Mouse (Mus musculus) lung, adult 2 months (tissue): ENCODE measurements at regions not wholly inside any gene's neighbourhood (a gene's known extent, or its start where the extent isn't known, plus 50 kb on each side); places are given as distances from the start of the nearest gene placed in this dataset.
"Not testable (repeated sequence)": the region's sequence is repeated elsewhere in the genome, so short reads cannot be mapped to it uniquely, and the experiment has no call there.

Experiments used
- DNase-seq: peaks from one replicate; pipeline ENCODE4 v3.0.0; 2022
- H3K4me1 ChIP-seq: fragments of 200-500 bp; 2 replicates; pipeline ENCODE4 v1.6.1; 2011; ENCODE audit warnings: low read length; ENCODE audit not compliant: control insufficient read depth, insufficient read depth
- H3K4me3 ChIP-seq: fragments of 200-500 bp; replicated peaks from 2 replicates; pipeline ENCODE3; 2011; ENCODE audit warnings: low read depth, mild to moderate bottlenecking, control low read depth, low read length; ENCODE audit errors: extremely low read depth
- CTCF ChIP-seq: fragments of 200-500 bp; IDR thresholded peaks from 2 replicates; pipeline ENCODE4 v1.5.1; 2011; ENCODE audit warnings: mild to moderate bottlenecking, low read length, control low read depth; ENCODE audit not compliant: insufficient read depth
- POLR2A ChIP-seq: fragments of 200-500 bp; IDR thresholded peaks from 2 replicates; pipeline ENCODE4 v1.6.1; 2011; ENCODE audit warnings: low read depth, mild to moderate bottlenecking, control low read depth, low read length, borderline replicate concordance; ENCODE audit errors: extremely low read depth
- WGBS: fragments of 180-500 bp; shearing (Covaris S2); methylation state at CpG from one replicate; pipeline ENCODE4 v1.1.7; 2018; 5-methylcytosine and 5-hydroxymethylcytosine counted together

- no peak overlapping the region for H3K4me3 ChIP-seq
- no peaks in the 10 kb centered on the region for H3K4me1 ChIP-seq
- 71% methylated on average over 3 of the region's 3 CpGs for WGBS
- TF ChIP-seq CTCF, result no peak
- no peak for TF ChIP-seq POLR2A
- no peak for DNase-seq
These were observed 131.1 kb upstream of the Cpne8 start for GRCm38 (mm10) chr15:90810341-90810740.

- 72% methylated on average over 6 of the region's 6 CpGs for WGBS
- DNase-seq, result no peak
- no peak overlapping the region for H3K4me3 ChIP-seq
- H3K4me1 ChIP-seq, result no peaks in the 10 kb centered on the region
- TF ChIP-seq CTCF, result no peak
- TF ChIP-seq POLR2A, result no peak
These were observed 129.0 kb upstream of the Cpne8 start for GRCm38 (mm10) chr15:90808236-90808635.

- TF ChIP-seq POLR2A (no peak), CTCF (no peak)
- no peak for DNase-seq
- Histone ChIP-seq H3K4me1 (no peaks in the 10 kb centered on the region), H3K4me3 (no peak overlapping the region)
- 67% methylated on average over 8 of the region's 8 CpGs for WGBS
These were observed 118.8 kb upstream of the Cpne8 start for GRCm38 (mm10) chr15:90798056-90798455.

- Histone ChIP-seq H3K4me1 (no peaks in the 10 kb centered on the region), H3K4me3 (no peak overlapping the region)
- DNase-seq, result no peak
- no peak for TF ChIP-seq POLR2A
- TF ChIP-seq CTCF, result no peak
- 46% methylated on average over 5 of the region's 5 CpGs for WGBS
These were observed 110.7 kb upstream of the Cpne8 start for GRCm38 (mm10) chr15:90789941-90790340.

- 58% methylated on average over 5 of the region's 5 CpGs for WGBS
- DNase-seq, result no peak
- H3K4me1 ChIP-seq, result no peaks in the 10 kb centered on the region
- H3K4me3 ChIP-seq, result no peak overlapping the region
- TF ChIP-seq POLR2A (no peak), CTCF (no peak)
These were observed 105.5 kb upstream of the Cpne8 start for GRCm38 (mm10) chr15:90784741-90785140.

- no peak overlapping the region for H3K4me3 ChIP-seq
- 44% methylated on average over 5 of the region's 5 CpGs for WGBS
- TF ChIP-seq POLR2A (no peak), CTCF (no peak)
- H3K4me1 ChIP-seq, result no peaks in the 10 kb centered on the region
- DNase-seq, result no peak
These were observed 88.3 kb upstream of the Cpne8 start for GRCm38 (mm10) chr15:90767521-90767920.

- DNase-seq, H3K4me3 ChIP-seq, H3K4me1 ChIP-seq: not testable (repeated sequence)
- 98% methylated on average over 10 of the region's 17 CpGs for WGBS
These were observed 85.3 kb upstream of the Cpne8 start for GRCm38 (mm10) chr15:90764501-90764900.

- DNase-seq, result no peak
- 85% methylated on average over 7 of the region's 7 CpGs for WGBS
- TF ChIP-seq POLR2A, result no peak
- no peak for TF ChIP-seq CTCF
- H3K4me3 ChIP-seq, result no peak overlapping the region
- H3K4me1 ChIP-seq, result no peaks in the 10 kb centered on the region
These were observed 54.7 kb upstream of the Cpne8 start for GRCm38 (mm10) chr15:90733891-90734290.
